Mouse (Mus musculus) thymus, postnatal 36 days (tissue): Measurements from ENCODE around the gene Zc3h4.

Experiments
- DNase-seq, 2 experiments: peaks; one replicate each; pipeline ENCODE4 v3.0.0; 2022; ENCODE audit warnings: mixed read lengths in 2 of 2

The Zc3h4 gene

GRCm38 (mm10) chr7:16441241-16441640 lies 40.5 kb downstream of the Zc3h4 start:
- peak in 1 of 2 experiments; percentile 40 for DNase-seq

- DNase-seq = no peak
Observed at GRCm38 (mm10) chr7:16451656-16452055, 50.9 kb downstream of the Zc3h4 start.

GRCm38 (mm10) chr7:16452587-16453073 lies 51.9 kb downstream of the Zc3h4 start, which contains the start of gene Tmem160:
Gene Tmem160, plus strand, starts transcription at chr7:16452779.
- DNase-seq = peak; percentile 86 to 93

- peak; percentile 19 to 43 for DNase-seq
Observed at GRCm38 (mm10) chr7:16453118-16453711, 52.5 kb downstream of the Zc3h4 start.

GRCm38 (mm10) chr7:16455016-16455415 lies 54.3 kb downstream of the Zc3h4 start:
- no peak for DNase-seq

GRCm38 (mm10) chr7:16456289-16456688 lies 55.6 kb downstream of the Zc3h4 start:
- no peak for DNase-seq

- DNase-seq = no peak
Observed at GRCm38 (mm10) chr7:16460566-16460965, 59.9 kb downstream of the Zc3h4 start.

GRCm38 (mm10) chr7:16461151-16461550 lies 60.4 kb downstream of the Zc3h4 start:
- no peak for DNase-seq

GRCm38 (mm10) chr7:16461705-16462104 lies 61.0 kb downstream of the Zc3h4 start:
- DNase-seq = no peak

- peak; percentile 81 to 84 for DNase-seq
Observed at GRCm38 (mm10) chr7:16463214-16463613, 62.5 kb downstream of the Zc3h4 start.

GRCm38 (mm10) chr7:16465160-16465559 lies 64.5 kb downstream of the Zc3h4 start:
- DNase-seq = peak; percentile 63 to 68

GRCm38 (mm10) chr7:16465568-16465967 lies 64.9 kb downstream of the Zc3h4 start:
- DNase-seq = no peak

GRCm38 (mm10) chr7:16466565-16466964 lies 65.9 kb downstream of the Zc3h4 start:
- no peak for DNase-seq

- DNase-seq = no peak
Observed at GRCm38 (mm10) chr7:16468115-16468514, 67.4 kb downstream of the Zc3h4 start.

GRCm38 (mm10) chr7:16471549-16471948 lies 70.8 kb downstream of the Zc3h4 start:
- DNase-seq = no peak

GRCm38 (mm10) chr7:16472116-16472709 lies 71.5 kb downstream of the Zc3h4 start:
- DNase-seq = no peak

GRCm38 (mm10) chr7:16473847-16474246 lies 73.1 kb downstream of the Zc3h4 start:
- no peak for DNase-seq

- DNase-seq = no peak
Observed at GRCm38 (mm10) chr7:16474445-16474844, 73.7 kb downstream of the Zc3h4 start.

- DNase-seq = no peak
Observed at GRCm38 (mm10) chr7:16475321-16475720, 74.6 kb downstream of the Zc3h4 start.

- DNase-seq = no peak
Observed at GRCm38 (mm10) chr7:16475764-16476599, 75.3 kb downstream of the Zc3h4 start.

GRCm38 (mm10) chr7:16476600-16476989 lies 75.9 kb downstream of the Zc3h4 start:
- no peak for DNase-seq

GRCm38 (mm10) chr7:16477628-16478027 lies 76.9 kb downstream of the Zc3h4 start, which contains the start of gene Npas1:
Gene Npas1, minus strand, starts transcription at chr7:16477728.
- DNase-seq = no peak
